Mouse (Mus musculus) kidney, adult 2 months (tissue): Measurements from ENCODE around the gene Gm3285. TPM values are rescaled to one million over a fixed set of nuclear protein-coding genes. Genes with fewer than 3 reads are reported as not detected.

Experiments
- DNase-seq: peaks from one replicate; pipeline ENCODE4 v3.0.0; 2021
- H3K27ac ChIP-seq: fragments of 200-500 bp; 2 replicates; pipeline ENCODE4 v1.5.1; 2012; ENCODE audit warnings: low read depth, low read length, control low read depth, inconsistent platforms; ENCODE audit not compliant: insufficient read depth
- H3K27me3 ChIP-seq: fragments of 200-500 bp; replicated peaks from 2 replicates; pipeline ENCODE4 v1.6.1; 2012; ENCODE audit warnings: mild to moderate bottlenecking, moderate library complexity, low read length, inconsistent platforms; ENCODE audit not compliant: control insufficient read depth, insufficient read depth
- H3K36me3 ChIP-seq: fragments of 200-500 bp; 2 replicates; pipeline ENCODE4 v1.6.1; 2012; ENCODE audit warnings: mild to moderate bottlenecking, moderate library complexity, low read length, inconsistent platforms; ENCODE audit not compliant: control insufficient read depth, insufficient read depth
- H3K4me1 ChIP-seq: fragments of 200-500 bp; 2 replicates; pipeline ENCODE4 v1.6.1; 2011; ENCODE audit warnings: low read length; ENCODE audit not compliant: control insufficient read depth, insufficient read depth
- H3K4me3 ChIP-seq: fragments of 200-500 bp; 2 replicates; pipeline ENCODE4 v1.5.1; 2011; ENCODE audit warnings: mild to moderate bottlenecking, low read depth, low read length, control low read depth; ENCODE audit not compliant: insufficient read depth
- CTCF ChIP-seq: fragments of 200-500 bp; conservative IDR thresholded peaks from 2 replicates; pipeline ENCODE4 v1.5.1; 2011; ENCODE audit warnings: low read depth, mild to moderate bottlenecking, control low read depth, low read length, moderate library complexity, mixed read lengths; ENCODE audit not compliant: insufficient read depth, insufficient read length
- POLR2A ChIP-seq: fragments of 200-500 bp; IDR thresholded peaks from one replicate; pipeline ENCODE4 v1.6.1; 2011; ENCODE audit warnings: low read depth, low read length, control low read depth
- WGBS: fragments of 180-500 bp; shearing (Covaris S2); methylation state at CpG from one replicate; pipeline ENCODE4 v1.1.7; 2018; 5-methylcytosine and 5-hydroxymethylcytosine counted together
- polyA plus RNA-seq: library from polyadenylated mRNA; depleted of rRNA; stranded (reverse); fragments of >200 nt; gene quantifications from 2 replicates; pipeline ENCODE4 v1.2.3, GENCODE M21; 2012; rRNA removed

The Gm3285 gene
- polyA plus RNA-seq = not detected in 2 replicates

DNA sequence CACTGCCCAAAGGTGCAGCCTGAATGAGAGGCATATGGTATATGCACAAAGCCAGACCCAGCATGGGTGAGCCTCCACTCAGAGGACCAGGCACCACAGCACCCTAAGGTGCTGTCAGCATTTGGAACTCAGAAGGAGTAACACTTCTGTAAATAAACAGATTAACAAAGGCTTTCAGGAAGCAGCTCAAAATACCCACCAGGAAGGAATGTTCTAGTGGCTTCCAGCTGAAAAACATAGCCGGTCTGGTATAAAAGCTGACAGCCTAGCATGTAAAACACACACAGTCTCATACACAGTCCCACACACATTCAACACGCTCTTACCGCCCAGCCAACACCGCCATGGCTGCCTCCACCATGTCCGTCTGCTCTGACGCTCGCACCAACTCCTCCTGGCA is at the start of gene Gm3285:
Gene Gm3285, plus strand, starts transcription at position 301 of the 400 bp plus-strand sequence.
- DNase-seq = no peak
- Histone ChIP-seq H3K36me3 (no peaks in the 10 kb centered on the region), H3K4me3 (no peak within 1 kb of the TSS), H3K4me1 (no peaks in the 10 kb centered on the region), H3K27me3 (no peaks in the 10 kb centered on the region), H3K27ac (no peak within 1 kb of the TSS)
- WGBS = 62% methylated on average over 7 of the region's 7 CpGs
- no peak for TF ChIP-seq POLR2A
- TF ChIP-seq CTCF = no peak

GRCm38 (mm10) chr10:77814382-77814781 is 47.4 kb upstream of the Gm3285 start, which contains the start of gene Gm2696:
Gene Gm2696, plus strand, starts transcription at chr10:77814682.
- no peak within 1 kb of the TSS for H3K4me3 ChIP-seq
- no peaks in the 10 kb centered on the region for H3K27me3 ChIP-seq
- H3K36me3 ChIP-seq = no peaks in the 10 kb centered on the region
- TF ChIP-seq CTCF (no peak), POLR2A (no peak)
- no peaks in the 10 kb centered on the region for H3K4me1 ChIP-seq
- H3K27ac ChIP-seq = no peak within 1 kb of the TSS
- DNase-seq = no peak
- 63% methylated on average over 4 of the region's 4 CpGs for WGBS

DNA sequence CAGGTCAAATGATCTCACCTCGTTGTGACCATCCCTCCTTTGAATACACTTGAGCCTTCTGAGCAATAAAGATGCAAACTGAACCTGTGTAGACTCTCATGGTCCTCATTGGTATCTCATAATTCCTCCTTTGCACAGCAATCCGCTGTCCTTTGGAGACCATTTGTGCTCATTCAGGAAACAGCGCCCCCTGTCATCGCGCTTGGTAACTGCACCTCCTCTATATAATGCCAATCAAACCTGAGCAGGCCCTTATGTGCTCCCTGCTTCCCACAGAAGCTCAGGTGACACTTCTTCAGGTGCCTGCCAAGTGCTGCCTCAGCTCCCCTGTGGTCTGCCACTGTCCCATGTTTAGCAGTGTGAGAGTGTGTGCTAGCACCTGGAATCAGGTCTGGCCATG is 46.3 kb upstream of the Gm3285 start:
- H3K27ac ChIP-seq = no peak overlapping the region
- TF ChIP-seq CTCF (peak; percentile 68), POLR2A (no peak)
- H3K4me3 ChIP-seq = no peak overlapping the region
- H3K36me3 ChIP-seq = no peaks in the 10 kb centered on the region
- WGBS = 32% methylated on average over 5 of the region's 5 CpGs
- DNase-seq = peak; percentile 9
- H3K4me1 ChIP-seq = no peaks in the 10 kb centered on the region
- H3K27me3 ChIP-seq = no peaks in the 10 kb centered on the region

- no peak overlapping the region for H3K27ac ChIP-seq
- DNase-seq = no peak
- TF ChIP-seq POLR2A (no peak), CTCF (no peak)
- H3K27me3 ChIP-seq = no peaks in the 10 kb centered on the region
- H3K4me3 ChIP-seq = no peak overlapping the region
- no peaks in the 10 kb centered on the region for H3K36me3 ChIP-seq
- H3K4me1 ChIP-seq = no peaks in the 10 kb centered on the region
- WGBS = 94% methylated on average over 4 of the region's 4 CpGs
Observed at GRCm38 (mm10) chr10:77818523-77818922, 43.3 kb upstream of the Gm3285 start.

DNA sequence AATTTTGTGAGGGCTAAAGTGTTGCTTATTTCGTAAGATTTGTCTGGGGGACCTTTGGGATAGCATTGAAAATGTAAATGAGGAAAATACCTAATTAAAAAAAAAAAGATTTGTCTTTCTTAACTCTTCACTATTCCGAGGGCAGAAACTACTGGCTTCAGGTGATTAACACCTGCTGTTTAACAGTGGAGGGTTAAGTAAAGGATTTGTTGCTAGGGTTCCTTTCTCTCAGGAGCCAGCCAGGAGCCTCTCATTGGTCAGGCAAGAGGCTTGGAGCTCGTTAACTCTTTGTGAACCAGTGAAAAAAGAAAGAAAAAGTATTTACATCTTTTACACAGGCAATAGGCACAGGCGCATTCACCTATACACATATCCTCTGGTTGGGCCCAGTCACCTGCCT is 42.6 kb upstream of the Gm3285 start:
- no peaks in the 10 kb centered on the region for H3K27me3 ChIP-seq
- H3K4me3 ChIP-seq = no peak overlapping the region
- 50% methylated on average over 4 of the region's 4 CpGs for WGBS
- H3K36me3 ChIP-seq = no peaks in the 10 kb centered on the region
- TF ChIP-seq POLR2A (no peak), CTCF (no peak)
- DNase-seq = no peak
- H3K27ac ChIP-seq = no peak overlapping the region
- no peaks in the 10 kb centered on the region for H3K4me1 ChIP-seq

GRCm38 (mm10) chr10:77826951-77827350 is 34.8 kb upstream of the Gm3285 start, which contains the start of gene Krtap10-4:
Gene Krtap10-4, minus strand, starts transcription at chr10:77827095.
- no peak for DNase-seq
- Histone ChIP-seq H3K36me3 (no peaks in the 10 kb centered on the region), H3K27ac (no peak within 1 kb of the TSS), H3K4me3 (no peak within 1 kb of the TSS), H3K4me1 (no peaks in the 10 kb centered on the region), H3K27me3 (no peaks in the 10 kb centered on the region)
- WGBS = 56% methylated on average over 6 of the region's 6 CpGs
- no peak for TF ChIP-seq POLR2A
- TF ChIP-seq CTCF = no peak

GRCm38 (mm10) chr10:77835647-77836046 is 26.1 kb upstream of the Gm3285 start, which contains the start of gene Krtap10-10:
Gene Krtap10-10, plus strand, starts transcription at chr10:77835947.
- Histone ChIP-seq H3K36me3 (no peaks in the 10 kb centered on the region), H3K4me1 (no peaks in the 10 kb centered on the region), H3K27ac (no peak within 1 kb of the TSS), H3K4me3 (no peak within 1 kb of the TSS), H3K27me3 (no peaks in the 10 kb centered on the region)
- no peak for TF ChIP-seq POLR2A
- no peak for TF ChIP-seq CTCF
- WGBS = 59% methylated on average over 9 of the region's 9 CpGs
- DNase-seq = no peak
